Mouse (Mus musculus) lung, postnatal 14 days (tissue): ENCODE measurements around the gene Nlrp4c.
"Not testable (repeated sequence)": the region's sequence is repeated elsewhere in the genome, so short reads cannot be mapped to it uniquely, and the experiment has no call there.

Experiments
- DNase-seq: peaks from one replicate; pipeline ENCODE4 v3.0.0; 2021

The Nlrp4c gene

DNA sequence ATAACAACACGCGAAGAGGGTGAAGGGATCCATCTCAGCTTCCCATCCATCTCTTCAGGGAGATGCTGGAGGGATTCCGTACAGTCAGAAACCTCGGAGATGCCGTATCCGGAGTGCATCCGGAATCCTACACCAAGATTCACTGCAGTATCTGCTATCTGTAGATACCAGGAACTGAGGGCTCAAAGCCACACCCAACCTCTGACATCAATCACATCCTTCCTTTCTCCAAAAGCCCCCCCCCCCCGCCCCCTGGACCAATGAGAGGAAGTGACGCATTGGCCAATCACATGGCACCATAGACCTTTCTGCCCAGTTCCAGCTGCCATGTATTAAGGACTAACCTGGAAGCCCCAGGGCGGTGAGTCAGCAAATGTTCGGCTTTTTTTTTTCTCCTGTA, at the start of gene Nlrp4c:
Nlrp4c (plus strand) TSS at position 301 of the 400 bp plus-strand sequence.
- DNase-seq: no peak

DNA sequence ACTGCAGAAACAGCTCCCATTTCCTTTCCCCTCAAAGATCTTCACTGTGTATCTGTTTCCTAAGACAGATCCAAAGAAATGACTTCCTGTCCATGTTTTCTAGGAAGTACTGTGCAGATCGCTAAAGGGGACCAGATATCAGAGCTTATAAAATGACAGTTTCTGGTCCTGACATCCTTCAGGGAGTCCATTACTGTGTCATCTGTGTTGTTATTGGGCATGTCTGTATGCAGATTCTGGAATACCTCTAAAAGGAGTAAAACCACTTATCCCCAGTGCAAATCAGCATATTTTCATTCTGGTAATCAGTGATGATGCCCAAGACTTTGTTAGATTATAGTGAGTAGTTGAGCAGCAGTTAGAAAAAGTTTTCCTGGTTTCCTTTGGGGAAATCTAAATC, 34.1 kb upstream of the Nlrp4c start, which contains the start of gene Vmn1r65:
Vmn1r65 (minus strand) TSS at position 101 of the 400 bp plus-strand sequence.
- no peak for DNase-seq

DNA sequence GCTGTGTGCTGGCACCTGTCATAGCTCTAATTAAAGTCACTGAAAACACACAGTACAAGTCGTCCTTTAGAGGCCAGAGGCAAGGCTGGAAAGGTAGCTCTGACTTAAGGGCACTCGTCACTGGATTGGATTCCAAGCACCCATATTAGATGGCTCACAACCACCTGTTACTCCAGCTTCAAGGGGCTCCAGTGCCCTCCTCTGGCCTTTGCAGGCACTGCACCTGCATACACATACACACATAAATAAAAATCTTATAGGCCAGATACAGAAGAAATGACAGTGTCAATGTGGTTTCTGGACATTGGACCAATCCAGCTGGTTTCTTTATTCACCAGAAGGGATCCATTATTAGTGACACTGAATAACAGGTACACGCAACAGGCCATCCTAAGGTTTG, 74.5 kb downstream of the Nlrp4c start:
- no peak for DNase-seq

DNA sequence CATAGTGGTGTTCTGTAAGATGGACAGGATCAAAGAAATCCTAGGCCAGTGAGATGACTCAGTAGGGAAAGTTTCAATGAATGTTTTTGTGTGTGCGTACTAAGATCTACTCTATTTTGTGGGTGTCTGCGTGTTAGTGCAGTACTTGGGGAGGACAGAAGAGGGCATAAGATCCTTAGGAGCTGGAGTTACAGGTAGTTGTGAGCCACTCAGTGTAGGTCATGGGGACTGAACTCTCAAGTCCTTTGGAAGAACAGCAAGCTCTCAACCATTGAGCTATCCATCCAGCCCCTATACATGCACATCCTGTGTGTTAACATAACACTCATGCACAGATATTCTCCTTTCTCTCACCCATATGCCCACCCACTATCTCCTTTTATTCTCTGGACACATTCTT, 75.1 kb downstream of the Nlrp4c start:
- DNase-seq: not testable (repeated sequence)

DNA sequence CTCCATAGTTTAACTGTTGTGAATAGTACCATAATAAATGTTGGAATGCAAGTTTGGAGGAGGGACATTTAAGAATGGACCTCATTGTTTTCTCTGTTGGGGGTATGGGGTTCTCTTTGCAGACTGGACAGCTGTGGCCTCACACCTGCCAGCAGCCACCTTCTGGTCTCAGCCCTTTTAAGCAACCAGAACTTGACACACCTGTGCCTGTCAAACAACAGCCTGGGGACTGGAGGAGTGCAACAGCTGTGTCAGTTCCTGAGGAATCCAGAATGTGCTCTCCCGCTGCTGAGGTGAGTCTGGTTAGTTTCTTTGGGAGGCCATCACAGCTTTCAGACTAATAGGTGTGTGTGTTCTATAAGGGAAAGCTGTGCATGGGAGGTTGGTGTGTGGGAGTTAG, 76.2 kb downstream of the Nlrp4c start:
- DNase-seq: not testable (repeated sequence)

DNA sequence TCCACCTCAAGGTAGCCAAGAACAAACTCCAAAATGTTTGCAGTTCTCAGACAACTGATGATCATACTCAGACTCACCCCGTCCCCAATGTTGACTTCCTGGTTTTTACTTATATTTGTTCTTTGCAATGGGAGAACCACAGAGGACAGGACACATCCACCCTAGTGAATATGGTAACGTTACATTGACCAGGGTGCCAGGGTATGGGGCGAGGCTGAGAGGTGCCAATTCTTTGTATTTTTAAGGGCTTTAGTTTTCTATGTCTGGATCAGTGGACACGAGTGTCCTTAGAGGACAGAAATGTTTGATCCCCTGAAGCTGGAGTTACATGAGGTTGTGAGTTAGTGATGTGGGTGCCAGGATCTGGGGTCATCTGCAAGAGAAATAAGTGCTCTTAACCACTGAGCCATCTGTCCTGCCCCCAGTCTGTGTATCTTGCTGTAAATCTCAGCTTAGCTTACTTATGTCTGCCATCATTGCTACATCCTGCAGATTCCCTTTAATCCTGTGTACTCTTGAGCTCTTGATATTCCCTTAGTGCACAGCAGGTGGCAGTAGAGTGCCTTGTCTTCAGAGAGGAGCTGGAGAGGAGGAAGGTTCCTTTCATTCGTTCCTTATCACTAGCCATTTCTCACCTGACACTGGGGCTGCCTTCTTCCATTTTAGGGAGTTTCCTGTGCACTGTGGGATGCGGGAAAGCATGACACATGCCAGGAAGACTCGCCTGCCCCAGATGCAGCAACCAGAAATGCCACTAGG, 81.9 kb downstream of the Nlrp4c start:
- peak; percentile 87 for DNase-seq

DNA sequence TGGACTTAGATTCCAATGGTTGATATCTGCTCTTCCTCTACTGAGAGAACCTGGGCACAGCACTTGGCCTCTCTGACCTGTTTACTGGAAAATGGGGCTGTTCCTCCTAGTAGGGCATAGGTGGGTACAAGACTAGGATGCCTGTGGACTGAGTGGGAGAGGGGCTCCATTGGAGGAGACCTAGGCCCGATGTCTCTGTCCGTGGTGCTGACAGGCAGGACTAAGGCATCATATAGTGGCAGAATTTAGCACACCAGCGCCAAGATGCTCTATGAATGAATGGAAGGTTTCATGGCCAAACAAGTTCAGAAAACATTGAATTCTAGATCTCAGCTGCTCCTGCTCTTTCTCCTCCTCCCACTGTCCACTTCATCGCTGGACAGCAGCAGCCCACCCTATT, 85.4 kb downstream of the Nlrp4c start:
- no peak for DNase-seq

DNA sequence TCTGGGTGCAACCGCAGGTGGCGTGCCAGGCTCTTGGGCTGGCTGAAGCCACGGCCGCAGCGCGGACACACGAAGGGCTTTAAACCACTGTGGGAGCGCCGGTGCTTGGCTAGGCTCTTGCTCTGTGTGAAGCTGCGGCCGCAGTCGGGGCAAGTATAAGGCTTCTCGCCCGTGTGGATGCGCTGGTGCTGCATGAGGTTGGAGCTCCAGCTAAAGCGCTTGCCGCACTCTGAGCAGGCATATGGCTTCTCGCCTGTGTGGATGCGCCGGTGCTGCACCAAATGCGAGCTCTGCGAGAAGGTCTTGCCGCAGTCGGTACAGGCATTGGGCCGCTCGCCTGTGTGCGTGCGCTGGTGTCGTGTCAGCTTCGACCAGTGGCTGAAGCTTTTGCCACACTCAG, 87.7 kb downstream of the Nlrp4c start:
- no peak for DNase-seq

DNA sequence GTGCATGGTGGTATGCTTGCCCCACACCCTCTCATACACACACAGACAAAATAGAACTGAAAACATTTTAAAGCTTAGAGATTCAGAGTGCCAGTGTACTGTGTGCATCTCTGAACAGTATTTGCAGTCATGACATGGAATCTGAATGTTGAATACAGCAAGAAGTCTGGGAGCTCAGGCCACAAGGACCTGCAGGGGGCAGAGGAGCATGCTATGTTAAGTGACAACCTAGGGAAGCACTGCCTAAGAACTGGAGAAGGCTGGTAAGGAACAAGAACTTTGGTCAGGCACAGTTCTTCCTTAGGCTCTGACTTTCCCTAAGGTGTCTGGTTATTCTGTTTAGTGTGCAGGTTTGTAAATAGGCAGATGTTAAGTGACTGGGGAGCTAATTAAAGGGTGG, 91.5 kb downstream of the Nlrp4c start:
- no peak for DNase-seq

DNA sequence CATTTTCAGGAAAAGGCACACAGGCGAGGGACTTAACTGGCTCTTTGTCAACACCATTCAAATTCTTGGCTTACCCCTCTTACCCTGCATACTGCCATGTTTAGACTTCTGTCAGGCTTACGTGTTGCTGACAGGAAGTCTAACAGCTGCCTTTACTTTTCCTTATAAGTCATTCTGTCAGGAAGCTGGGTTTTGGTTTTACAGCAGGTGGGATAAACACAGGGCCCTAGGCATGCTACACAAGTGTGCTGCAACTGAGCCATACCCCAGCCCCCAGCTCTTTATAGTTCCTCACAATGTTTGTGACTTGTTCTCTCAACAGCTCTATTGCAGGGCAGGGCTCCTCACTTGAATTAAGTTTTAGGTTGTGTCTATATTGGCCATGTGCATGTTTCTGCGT, 94.3 kb downstream of the Nlrp4c start:
- no peak for DNase-seq

DNA sequence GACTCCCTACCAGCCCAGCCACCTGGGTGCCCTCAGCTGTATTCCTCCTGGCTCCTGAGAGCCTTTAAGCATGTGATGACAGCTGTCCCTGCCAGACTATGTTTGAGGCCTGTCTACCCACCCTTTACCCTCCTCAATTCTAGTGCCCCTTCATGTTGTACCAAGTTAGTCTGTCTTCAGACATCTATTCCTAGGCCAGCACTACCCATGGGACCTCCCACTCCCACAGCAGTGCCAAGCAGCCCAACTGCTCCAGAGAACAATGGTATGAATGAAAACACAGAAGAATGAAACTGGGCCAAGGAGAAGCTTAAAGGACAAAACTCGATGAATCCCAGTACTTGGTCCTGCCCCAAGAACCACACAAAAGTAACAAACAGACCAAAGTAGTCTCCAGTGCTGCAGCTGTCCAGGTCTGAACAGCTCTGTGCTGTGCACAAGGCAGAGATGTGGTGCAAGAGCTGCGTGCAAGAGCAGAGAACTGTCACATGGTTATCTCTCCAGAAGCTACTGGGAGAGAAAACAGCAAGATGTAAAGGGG, 99.1 kb downstream of the Nlrp4c start:
- no peak for DNase-seq

DNA sequence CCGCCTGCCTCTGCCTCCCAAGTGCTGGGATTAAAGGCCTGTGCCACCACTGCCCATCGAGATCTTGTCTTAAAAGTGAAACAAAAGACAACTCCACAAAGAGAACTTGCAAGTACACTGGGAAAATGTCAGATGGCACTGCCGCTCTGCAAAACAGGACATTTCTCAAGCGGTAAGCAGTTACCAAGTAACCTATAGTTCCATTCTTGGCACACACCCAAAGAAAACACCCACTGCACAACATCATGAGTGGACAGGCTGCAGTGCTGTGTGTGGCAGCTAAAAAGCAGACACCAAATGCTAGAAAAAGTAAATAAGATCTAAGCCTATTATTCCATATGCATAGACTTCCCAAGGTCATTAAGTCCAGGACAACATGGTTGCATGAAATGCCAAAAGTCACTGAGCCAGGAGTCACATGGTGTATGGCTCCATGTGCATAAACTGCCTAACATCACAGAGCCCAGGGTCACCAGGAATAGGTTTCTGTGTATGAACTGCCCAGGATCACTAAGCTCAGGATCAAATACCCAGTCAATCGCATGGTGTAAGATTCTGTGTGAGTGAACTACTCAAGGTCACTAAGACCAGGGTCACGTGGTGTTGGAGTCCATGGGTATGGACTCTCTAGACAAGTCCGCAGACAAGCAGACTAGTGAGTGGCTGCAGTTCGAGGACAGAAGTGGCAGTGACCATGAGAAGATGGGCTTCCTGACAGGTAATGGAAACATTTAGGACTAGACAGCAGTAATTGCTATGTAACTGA, 100.6 kb downstream of the Nlrp4c start:
- no peak for DNase-seq

DNA sequence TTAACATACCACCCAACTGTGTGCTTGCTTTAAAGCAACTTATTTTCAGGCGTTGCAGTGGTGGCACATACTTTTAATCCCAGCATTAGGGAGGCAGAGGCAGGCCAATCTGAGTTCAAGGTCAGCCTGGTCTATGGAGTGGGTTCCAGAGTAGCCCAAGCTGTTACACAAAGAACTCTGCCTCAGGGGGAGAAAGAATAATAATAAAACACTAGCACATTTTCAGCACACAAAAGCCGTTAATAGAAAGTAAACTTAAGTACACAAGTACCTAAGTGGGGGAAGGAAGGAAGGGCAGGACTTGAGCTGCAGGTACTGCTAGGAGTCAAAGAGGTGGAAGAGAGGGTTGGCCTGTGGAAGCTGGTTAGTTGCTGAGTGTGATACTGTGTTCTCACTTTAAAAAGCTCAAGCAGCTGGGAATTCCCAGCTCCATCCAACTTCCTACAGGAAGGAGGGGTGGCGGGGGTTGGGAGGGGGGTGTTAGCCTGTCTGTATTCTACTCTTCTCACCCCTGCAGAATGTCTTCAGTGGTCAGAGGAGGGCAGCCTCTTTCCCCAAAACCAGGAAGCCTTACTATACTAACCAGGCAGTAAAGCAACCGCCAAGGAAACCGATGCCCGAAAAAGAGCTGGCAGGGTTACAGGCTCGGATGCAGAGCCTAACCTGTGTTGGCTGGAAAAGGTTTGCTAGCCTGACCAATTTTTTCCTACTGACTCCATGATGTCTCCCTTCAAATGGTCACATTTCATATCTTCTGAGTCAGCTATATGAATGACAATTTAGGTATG, 101.4 kb downstream of the Nlrp4c start:
- DNase-seq: no peak

DNA sequence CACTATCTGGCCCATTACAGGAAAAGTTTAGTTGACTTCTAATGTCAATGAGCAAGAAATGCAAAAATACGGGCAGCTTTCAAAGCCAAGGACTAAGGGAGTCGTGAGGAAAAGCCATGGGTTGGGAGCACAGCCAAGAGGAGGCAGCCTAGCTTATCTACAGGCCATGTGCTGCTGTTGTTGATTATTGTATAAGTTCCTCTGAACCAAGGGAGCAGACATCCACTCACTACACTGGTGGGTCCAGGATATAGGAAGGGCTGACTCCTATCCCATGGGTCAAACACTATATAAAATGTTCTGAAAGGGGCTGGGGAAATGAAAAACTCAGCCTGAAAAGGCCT, 102.0 kb downstream of the Nlrp4c start:
- no peak for DNase-seq

DNA sequence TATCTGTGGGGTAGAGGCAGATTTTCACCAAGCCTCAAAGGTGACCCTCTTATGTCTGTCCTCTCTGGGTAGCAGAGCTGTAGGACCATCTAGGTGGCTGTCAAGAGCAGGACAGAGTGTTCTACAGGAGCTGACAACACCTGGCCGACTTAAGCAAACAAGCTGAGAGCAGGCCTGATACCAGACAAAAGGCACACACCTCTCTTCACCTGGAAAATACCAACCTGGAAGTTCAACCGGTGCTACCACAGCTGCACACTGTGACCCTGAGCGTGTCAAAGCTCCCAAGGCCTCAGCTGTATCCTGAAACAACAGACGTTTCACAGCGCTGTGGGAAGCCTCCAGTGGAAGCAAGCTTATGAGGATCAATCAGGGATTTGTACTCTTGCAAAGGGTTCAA, 102.7 kb downstream of the Nlrp4c start:
- no peak for DNase-seq

DNA sequence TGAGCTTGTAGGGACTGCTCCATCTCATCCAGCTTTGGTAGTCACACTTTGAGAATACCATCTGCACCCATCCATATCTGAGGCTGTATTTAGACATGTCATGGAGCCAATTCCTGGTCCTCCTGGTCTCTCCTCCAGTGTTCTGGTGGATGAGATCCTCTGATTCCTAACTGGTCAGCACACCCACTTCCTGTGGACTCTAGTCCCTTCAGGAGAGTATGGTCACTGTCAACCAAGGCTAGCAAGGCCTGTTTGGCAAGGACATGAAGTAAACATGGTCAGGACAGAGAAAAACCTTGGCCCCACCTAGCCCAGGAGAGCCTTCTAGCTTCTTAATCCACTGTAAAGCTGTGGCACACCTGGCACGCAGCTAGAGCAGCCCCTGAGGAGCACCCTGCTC, 106.3 kb downstream of the Nlrp4c start:
- DNase-seq: no peak

DNA sequence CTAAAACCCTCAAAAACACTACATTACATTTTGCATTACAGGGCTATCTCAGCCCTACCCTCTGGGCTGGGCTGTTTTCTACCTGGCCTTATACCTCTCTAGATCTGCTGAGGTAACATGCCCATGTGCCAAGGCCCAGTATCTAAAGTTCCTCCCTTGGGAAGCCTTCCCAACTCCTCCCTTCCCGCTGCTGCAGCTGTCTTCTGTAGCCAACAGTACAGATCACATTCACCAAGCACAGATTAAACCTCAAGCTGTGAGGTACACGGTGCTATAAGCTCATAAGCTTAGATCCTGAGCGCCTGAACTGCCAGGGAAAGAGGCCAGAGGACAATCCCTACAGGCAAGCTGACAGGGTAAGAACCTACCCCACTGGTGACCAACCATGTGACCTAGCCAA, 107.1 kb downstream of the Nlrp4c start:
- no peak for DNase-seq

DNA sequence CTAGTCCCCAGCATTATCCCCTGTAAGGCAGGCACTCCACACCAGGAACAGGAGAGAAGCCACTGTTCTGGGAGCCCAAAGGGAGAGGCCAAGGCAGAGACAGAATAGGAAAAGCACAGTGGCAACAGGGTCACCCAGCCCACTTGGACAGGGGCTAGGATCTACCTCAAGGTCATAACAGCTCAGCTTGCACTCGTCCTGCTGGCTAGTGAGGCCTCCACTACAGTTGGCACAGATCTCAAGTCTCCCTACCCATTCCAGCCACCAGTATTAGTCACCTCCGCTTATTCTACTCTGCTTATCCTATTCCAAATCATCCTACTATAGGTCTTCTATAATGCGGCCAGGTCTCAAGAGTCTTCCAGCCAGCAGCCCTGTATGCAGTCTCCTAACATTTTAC, 108.2 kb downstream of the Nlrp4c start:
- DNase-seq: no peak

DNA sequence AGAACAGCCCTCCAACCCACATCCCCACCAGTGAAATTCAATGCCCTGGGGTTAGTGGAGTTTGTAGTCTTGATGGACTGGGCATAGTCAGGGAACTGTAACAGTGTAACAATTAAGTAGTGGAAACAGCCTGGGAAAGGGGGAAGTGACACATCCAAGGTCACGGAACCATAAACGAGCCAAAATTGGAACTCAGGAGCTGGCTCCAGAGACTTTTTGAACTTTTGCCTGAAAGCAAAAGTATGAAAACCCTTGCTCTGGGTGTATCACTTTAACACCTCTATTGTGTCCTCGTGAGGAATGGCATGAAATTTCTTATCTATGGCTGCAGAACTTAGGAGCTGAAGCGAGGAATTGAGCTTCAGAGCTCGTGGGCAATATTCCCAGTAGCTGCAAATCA, 109.2 kb downstream of the Nlrp4c start:
- DNase-seq: no peak
